Mouse (Mus musculus) limb, embryonic 12.5 days (tissue): ENCODE results near the gene Cuta. TPM values are rescaled to one million over a fixed set of nuclear protein-coding genes. Genes with fewer than 3 reads are reported as not detected.
"Not testable (repeated sequence)": the region's sequence is repeated elsewhere in the genome, so short reads cannot be mapped to it uniquely, and the experiment has no call there.

Source experiments
- ATAC-seq: fragments of 200-750 bp; cut with Nextera tagmentation; 2 replicates; pipeline ENCODE4 v1.8.0; 2017; ENCODE audit warnings: low read depth, moderate TSS enrichment; ENCODE audit not compliant: insufficient number of reproducible peaks, insufficient read depth, low FRiP score, low TSS enrichment
- H3K27ac ChIP-seq: fragments of 300-500 bp; sonication (generic); 2 replicates; pipeline ENCODE4 v1.5.1; 2016; ENCODE audit warnings: mild to moderate bottlenecking, moderate library complexity
- H3K27me3 ChIP-seq: fragments of 300-500 bp; sonication (generic); 2 replicates; pipeline ENCODE4 v1.6.1; 2016; ENCODE audit warnings: mild to moderate bottlenecking, moderate library complexity
- H3K36me3 ChIP-seq: fragments of 300-500 bp; sonication (generic); 2 replicates; pipeline ENCODE4 v1.6.1; 2016; ENCODE audit warnings: mild to moderate bottlenecking, moderate library complexity
- H3K4me1 ChIP-seq: fragments of 300-500 bp; sonication (generic); replicated peaks from 2 replicates; pipeline ENCODE4 v1.6.1; 2016
- H3K4me2 ChIP-seq: fragments of 300-500 bp; sonication (generic); 2 replicates; pipeline ENCODE4 v1.6.1; 2016; ENCODE audit warnings: mild to moderate bottlenecking, moderate library complexity
- H3K4me3 ChIP-seq: fragments of 300-500 bp; sonication (generic); replicated peaks from 2 replicates; pipeline ENCODE4 v1.5.1; 2016; ENCODE audit warnings: mild to moderate bottlenecking
- H3K9ac ChIP-seq: fragments of 300-500 bp; sonication (generic); replicated peaks from 2 replicates; pipeline ENCODE4 v1.6.1; 2016; ENCODE audit warnings: mild to moderate bottlenecking, moderate library complexity
- H3K9me3 ChIP-seq: fragments of 300-500 bp; sonication (generic); 2 replicates; pipeline ENCODE4 v1.6.1; 2016; ENCODE audit warnings: mild to moderate bottlenecking, moderate library complexity
- WGBS: fragments of 180-500 bp; shearing (Covaris S2); methylation state at CpG from one replicate; pipeline ENCODE4 v1.1.7; 2016; 5-methylcytosine and 5-hydroxymethylcytosine counted together
- polyA plus RNA-seq: library from polyadenylated mRNA; unstranded; fragments of >200 nt; fragmentation: Nextera tagmentation; extraction: Ambion mirVana; gene quantifications from 2 replicates; pipeline ENCODE4 v1.2.1, GENCODE M21; 2016

Gene Cuta
- polyA plus RNA-seq, 1 experiment from 2014 or later: 188 TPM

DNA sequence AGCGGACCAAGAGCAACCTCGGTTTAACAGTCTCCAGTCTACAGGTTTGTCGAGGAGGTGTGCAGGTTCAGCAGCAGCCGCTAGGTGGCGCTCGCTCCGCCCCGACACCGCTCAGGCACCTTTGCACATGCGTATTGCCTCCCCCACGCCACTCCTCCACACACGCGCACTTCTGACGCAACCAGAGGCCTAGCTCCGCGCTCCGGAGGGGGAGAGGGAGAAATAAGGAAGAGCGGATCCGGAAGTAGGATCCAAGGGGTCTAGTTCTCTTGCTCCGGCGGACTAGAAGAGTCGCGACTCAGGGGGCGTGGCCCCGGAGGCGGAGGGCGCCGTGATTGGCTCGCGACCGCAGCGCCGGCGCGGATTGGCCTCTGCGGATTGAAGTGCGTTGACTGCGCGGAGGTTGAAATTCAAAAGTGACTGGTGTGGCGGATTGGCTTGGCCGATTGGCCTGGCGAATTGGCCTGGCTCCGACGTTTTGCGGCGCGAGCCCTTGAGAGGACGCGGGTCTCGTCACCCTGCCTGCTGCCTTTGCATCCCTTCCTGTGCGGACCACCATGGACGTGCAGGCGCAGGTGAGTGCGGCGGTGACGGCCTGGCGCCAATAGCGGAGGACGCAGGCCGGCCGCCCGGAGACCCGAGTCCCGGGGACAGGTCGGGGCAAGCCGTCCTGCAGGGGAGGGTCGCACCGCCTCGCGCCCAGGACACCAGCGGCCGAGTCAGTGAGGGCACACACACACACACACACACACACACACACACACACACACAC, 22.5 kb downstream of the Cuta start, which contains the start of gene Kifc5b:
TSS of gene Kifc5b (plus strand) at position 381 of the 772 bp plus-strand sequence.
- peak; percentile 98 for ATAC-seq
- Histone ChIP-seq H3K27ac (peak within 1 kb of the TSS; percentile 86), H3K27me3 (no peaks in the 10 kb centered on the region), H3K9me3 (no peaks in the 10 kb centered on the region), H3K36me3 (peaks cover 13% of the 10 kb centered on the region), H3K4me3 (peak within 1 kb of the TSS; percentile 73), H3K9ac (peak within 1 kb of the TSS; percentile 76), H3K4me2 (peak within 1 kb of the TSS; percentile 66), H3K4me1 (0 out of 2 replicates have a peak, but pooled peaks cover 9% of the 10 kb centered on the region)
- WGBS: under 1% methylated on average over 70 of the region's 72 CpGs

DNA sequence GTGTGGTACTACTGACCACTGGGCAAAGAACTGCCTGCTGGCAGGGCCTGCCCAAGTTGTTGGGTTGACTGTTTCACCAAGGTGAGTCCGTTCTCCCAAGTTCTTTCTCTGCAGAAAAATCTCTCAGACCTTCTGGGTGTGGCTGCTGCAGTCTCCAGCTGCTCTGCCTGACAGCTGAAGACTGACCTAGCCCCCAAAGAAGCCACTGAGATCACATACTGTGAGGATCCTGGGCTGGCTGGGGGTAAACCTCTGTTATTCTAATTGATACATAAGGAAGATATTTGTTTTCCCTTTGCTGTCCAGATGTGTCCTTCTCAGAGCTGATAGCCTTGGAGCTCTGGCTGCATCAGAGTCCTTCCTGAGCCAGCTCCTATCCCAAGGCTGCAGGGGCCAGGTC, 24.1 kb downstream of the Cuta start:
- no peaks in the 10 kb centered on the region for H3K36me3 ChIP-seq
- no peak overlapping the region for H3K9ac ChIP-seq
- no peak overlapping the region for H3K27ac ChIP-seq
- H3K27me3 ChIP-seq: no peaks in the 10 kb centered on the region
- H3K4me2 ChIP-seq: no peak overlapping the region
- H3K9me3 ChIP-seq: no peaks in the 10 kb centered on the region
- ATAC-seq: no peak
- no peak overlapping the region for H3K4me3 ChIP-seq
- WGBS: 59% methylated on average over 1 of the region's 1 CpGs
- H3K4me1 ChIP-seq: 0 out of 2 replicates have a peak, but pooled peaks cover 9% of the 10 kb centered on the region

DNA sequence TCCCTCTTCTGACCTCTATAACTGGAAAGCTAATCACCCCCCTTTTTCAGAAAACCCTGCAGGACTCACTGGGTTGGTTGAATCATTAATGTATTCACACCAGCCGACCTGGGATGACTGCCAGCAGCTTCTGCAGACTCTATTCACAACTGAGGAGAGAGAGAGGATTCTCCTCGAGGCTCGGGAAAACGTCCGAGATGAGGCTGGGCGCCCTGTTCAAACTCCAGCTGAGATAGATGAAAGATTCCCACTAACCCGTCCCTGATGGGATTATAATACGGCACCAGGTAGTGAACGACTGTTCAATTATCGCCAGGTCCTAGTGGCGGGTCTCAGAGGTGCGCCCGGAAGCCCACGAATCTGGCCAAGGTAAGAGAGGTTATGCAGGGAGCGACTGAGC, 31.9 kb downstream of the Cuta start:
- not testable (repeated sequence) for H3K4me3 ChIP-seq, H3K4me1 ChIP-seq, H3K9ac ChIP-seq, H3K9me3 ChIP-seq, H3K27ac ChIP-seq, H3K4me2 ChIP-seq, H3K27me3 ChIP-seq, H3K36me3 ChIP-seq, ATAC-seq
- 89% methylated on average over 15 of the region's 15 CpGs for whole genome bisulfite sequencing

DNA sequence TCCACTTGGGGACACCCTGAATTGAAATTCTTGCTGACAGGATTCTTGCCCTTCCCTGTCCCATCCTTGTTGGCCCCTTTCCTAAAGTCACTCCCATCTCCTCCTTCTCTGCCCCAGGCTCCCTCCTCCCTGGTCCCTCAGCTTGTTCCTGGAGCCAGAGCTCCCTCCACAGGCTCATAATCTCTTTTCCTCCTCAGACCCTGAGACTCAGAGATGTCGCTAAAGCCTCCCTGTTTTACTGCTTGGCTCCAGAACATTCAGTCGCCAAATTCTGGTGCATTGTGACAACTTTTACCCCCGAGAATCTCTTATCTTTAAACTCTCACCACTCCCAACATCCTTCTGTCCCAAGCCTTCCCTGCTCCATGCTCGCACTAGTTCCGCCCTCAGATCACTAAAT, 35.0 kb downstream of the Cuta start:
- H3K9me3 ChIP-seq: no peaks in the 10 kb centered on the region
- H3K4me2 ChIP-seq: no peak overlapping the region
- no peaks in the 10 kb centered on the region for H3K27me3 ChIP-seq
- H3K4me3 ChIP-seq: no peak overlapping the region
- WGBS: 56% methylated on average over 5 of the region's 5 CpGs
- H3K9ac ChIP-seq: no peak overlapping the region
- no peak for ATAC-seq
- no peaks in the 10 kb centered on the region for H3K36me3 ChIP-seq
- no peak overlapping the region for H3K27ac ChIP-seq
- H3K4me1 ChIP-seq: no peaks in the 10 kb centered on the region

DNA sequence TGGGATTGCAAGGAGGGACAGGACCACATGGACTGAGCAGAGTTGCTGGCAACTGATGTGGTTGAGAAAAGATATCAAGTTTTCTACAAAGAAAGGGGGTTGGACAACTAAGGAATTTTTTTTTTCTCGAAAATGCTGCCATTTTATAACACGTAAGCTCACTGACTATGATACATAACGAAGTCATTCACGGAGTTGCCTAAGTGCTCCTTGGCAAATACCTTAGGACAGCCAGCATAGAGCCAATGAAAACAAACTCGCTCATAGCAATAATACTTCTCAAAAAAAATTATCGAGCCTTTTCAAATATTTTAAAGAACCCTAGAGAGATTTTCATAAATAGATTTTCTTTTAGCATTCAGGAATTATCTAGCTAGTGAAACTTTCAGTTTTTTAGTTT, 38.5 kb downstream of the Cuta start:
- no peak for ATAC-seq
- Histone ChIP-seq H3K27me3 (peaks cover 5% of the 10 kb centered on the region), H3K27ac (no peak overlapping the region), H3K9ac (no peak overlapping the region), H3K4me1 (no peaks in the 10 kb centered on the region), H3K36me3 (no peaks in the 10 kb centered on the region), H3K4me3 (no peak overlapping the region), H3K9me3 (no peaks in the 10 kb centered on the region), H3K4me2 (no peak overlapping the region)
- 83% methylated on average over 6 of the region's 6 CpGs for WGBS

DNA sequence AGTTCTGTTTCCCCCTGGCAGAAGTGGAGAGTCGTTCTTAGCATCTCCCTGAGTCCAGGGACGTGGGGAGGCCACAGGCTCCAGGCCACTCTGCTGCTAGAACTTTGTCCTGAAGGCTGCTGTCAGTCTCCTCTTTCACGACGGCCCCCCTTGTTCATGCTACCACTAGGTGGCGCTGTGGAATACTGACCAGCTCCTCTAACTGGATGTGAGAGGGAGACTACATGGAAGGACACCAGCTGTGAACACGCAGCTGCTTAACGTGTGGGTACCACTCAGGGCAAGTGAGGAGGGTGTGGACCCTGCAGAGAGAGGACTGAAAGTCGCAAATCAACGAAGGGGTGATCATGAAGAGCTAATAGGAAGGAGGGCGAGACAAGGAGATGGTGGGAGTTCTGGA, 43.8 kb downstream of the Cuta start:
- ATAC-seq: no peak
- Histone ChIP-seq H3K36me3 (no peaks in the 10 kb centered on the region), H3K27me3 (peaks cover 5% of the 10 kb centered on the region), H3K27ac (no peak overlapping the region), H3K4me3 (no peak overlapping the region), H3K4me1 (peaks cover 13% of the 10 kb centered on the region; the same call in 1 of the 2 replicates), H3K9ac (no peak overlapping the region), H3K9me3 (no peaks in the 10 kb centered on the region), H3K4me2 (no peak overlapping the region)
- WGBS: 13% methylated on average over 10 of the region's 10 CpGs

DNA sequence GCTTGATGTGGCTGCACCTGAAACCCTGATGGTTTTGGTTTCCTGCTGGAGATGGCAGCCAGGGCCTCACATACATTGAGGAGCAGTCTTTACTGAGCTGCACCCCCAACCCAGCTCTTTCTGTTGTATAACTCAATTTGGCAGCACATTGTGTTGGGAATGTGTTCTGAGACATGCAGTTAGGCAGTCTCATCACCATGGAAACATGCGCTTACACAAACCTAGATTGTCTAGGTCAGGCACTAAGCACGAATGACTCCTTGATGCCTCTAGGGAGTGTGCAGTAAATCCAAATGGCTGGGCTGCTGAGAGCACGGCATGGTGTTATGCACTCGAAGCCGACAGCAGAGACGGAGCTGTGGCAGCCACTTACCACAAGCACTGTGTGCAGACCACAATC, 45.0 kb downstream of the Cuta start:
- Histone ChIP-seq H3K27ac (no peak overlapping the region), H3K27me3 (peaks cover 5% of the 10 kb centered on the region), H3K9ac (no peak overlapping the region), H3K36me3 (no peaks in the 10 kb centered on the region), H3K9me3 (no peaks in the 10 kb centered on the region), H3K4me2 (no peak overlapping the region), H3K4me3 (no peak overlapping the region), H3K4me1 (peaks cover 13% of the 10 kb centered on the region; the same call in 1 of the 2 replicates)
- 83% methylated on average over 6 of the region's 6 CpGs for WGBS
- ATAC-seq: no peak

DNA sequence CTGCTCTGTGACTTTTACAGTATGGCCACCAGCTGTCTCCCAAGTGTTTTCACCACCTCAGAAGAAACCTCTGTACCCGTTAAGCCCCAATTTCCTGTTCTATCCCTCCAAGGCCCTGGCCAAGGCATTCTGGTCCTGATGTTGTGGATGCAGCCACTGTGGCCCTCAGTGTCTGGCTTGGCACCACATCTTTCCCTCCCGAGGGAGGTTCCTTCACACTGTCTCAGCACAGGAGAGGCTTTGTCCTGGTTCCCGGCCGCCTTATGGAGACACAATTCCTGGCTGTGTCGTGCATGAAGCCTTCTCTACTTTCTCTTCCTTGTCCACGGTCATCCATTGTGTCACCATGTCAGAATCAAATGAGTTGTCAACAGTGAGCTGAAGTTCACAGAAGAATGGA, 45.9 kb downstream of the Cuta start:
- H3K4me1 ChIP-seq: peaks cover 13% of the 10 kb centered on the region; the same call in 1 of the 2 replicates
- peaks cover 11% of the 10 kb centered on the region for H3K27me3 ChIP-seq
- no peaks in the 10 kb centered on the region for H3K9me3 ChIP-seq
- H3K27ac ChIP-seq: 0 out of 2 replicates have a peak overlapping the region, but pooled peaks have one; percentile 45
- ATAC-seq: no peak
- H3K9ac ChIP-seq: no peak overlapping the region
- WGBS: 69% methylated on average over 6 of the region's 6 CpGs
- no peak overlapping the region for H3K4me3 ChIP-seq
- no peak overlapping the region for H3K4me2 ChIP-seq
- no peaks in the 10 kb centered on the region for H3K36me3 ChIP-seq

DNA sequence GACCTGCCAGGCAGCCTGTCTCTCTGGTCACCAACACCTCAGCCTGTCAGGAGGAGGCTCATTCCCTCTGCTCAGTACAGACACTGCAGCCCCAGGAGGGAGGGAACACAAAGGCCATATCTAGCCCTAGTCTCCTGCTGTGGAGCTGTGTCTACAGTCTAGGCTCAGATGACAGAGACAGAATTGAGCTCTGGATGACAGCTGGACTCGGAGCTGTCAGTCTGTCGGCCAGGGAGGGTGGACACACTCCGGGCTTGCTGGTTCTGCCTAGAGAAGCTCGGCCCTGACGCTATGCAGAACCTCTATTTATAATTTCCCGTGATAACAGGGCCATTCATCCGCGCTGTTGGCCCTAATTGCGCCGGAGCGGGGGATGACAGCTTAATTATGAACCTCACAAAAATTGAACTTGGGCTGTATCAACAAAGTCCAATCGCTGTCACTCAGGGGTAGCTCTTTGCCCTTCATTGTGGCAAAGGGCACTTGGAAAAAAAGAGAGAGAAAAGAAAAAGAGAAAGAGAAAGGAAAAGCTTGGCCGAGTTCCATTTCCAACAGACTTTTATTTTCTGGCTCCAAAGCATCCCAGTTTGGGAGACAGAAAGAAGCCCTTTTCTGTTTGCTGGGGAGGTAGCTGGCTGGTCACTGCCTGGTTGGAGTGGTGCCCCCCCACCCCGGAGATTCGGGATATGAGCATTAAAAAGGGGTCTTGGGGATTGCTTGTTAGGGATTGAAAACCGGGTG, 46.6 kb downstream of the Cuta start:
- Histone ChIP-seq H3K4me2 (no peak overlapping the region), H3K27me3 (peaks cover 13% of the 10 kb centered on the region), H3K9ac (no peak overlapping the region), H3K9me3 (no peaks in the 10 kb centered on the region), H3K27ac (no peak overlapping the region), H3K4me3 (no peak overlapping the region), H3K36me3 (no peaks in the 10 kb centered on the region), H3K4me1 (peaks cover 13% of the 10 kb centered on the region; the same call in 1 of the 2 replicates)
- ATAC-seq: no peak
- WGBS: 55% methylated on average over 16 of the region's 16 CpGs

DNA sequence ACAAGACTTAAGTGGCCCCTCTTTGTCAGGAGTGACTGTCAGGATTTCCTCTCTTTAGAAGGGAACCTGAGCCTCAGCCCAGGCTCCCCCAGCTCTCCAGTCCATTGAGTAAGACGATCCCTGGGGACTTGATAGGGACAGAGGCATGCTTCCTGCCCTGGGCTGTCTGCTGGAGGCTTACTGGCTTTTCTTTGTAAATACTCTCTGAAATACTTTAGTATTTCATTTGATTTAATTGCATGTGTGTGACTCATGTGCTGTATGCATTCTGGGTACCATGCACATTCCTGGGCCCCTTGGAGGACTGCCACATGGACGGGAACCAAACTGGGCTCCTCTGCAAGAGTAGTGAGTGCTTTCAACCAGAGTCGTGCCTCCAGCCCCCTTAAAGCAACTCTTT, 51.4 kb downstream of the Cuta start:
- 30% methylated on average over 3 of the region's 3 CpGs for WGBS
- peaks cover 22% of the 10 kb centered on the region for H3K4me1 ChIP-seq
- H3K9ac ChIP-seq: no peak overlapping the region
- H3K4me2 ChIP-seq: no peak overlapping the region
- peaks cover 28% of the 10 kb centered on the region for H3K27me3 ChIP-seq
- no peak for ATAC-seq
- no peak overlapping the region for H3K4me3 ChIP-seq
- H3K27ac ChIP-seq: no peak overlapping the region
- H3K9me3 ChIP-seq: no peaks in the 10 kb centered on the region
- no peaks in the 10 kb centered on the region for H3K36me3 ChIP-seq

DNA sequence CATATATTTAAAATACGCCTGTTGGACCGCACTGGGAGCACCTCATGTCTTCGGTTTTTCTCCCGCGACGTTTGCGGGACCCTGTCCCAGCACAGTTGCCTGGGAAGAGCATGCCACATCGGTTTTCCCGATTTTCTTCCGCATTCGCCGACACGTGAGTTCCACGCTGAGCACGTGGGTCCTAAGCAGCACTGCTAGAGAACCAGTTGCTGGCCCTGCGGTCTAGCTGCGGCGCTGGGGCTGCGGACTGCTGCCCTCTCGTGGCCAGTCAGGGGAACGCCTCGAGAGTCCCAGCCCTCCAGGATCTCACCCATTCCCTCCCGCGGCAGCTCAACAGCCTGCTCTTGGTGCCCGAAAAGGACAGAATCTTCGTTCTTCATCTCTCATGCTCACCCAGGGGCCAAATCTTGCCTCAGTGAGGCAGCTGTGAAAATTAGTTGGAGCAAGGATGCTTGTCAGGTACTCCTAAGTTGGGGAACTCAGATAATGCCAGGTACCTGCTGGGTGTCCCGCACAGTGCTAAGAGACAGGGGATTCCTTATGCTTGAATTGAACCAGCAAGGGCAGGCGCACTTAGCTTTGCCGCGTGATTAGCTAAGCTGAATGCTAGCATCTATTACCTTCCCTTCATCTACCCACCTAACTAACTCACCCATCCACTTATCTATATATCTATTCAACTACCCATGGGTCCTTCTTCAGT, 53.2 kb downstream of the Cuta start:
- ATAC-seq: peak; percentile 66
- H3K27ac ChIP-seq: no peak overlapping the region
- H3K9ac ChIP-seq: no peak overlapping the region
- no peaks in the 10 kb centered on the region for H3K9me3 ChIP-seq
- peaks cover 28% of the 10 kb centered on the region for H3K27me3 ChIP-seq
- 10% methylated on average over 30 of the region's 30 CpGs for WGBS
- peak overlapping the region; percentile 65 for H3K4me2 ChIP-seq
- peak overlapping the region; percentile 41 for H3K4me3 ChIP-seq
- peaks cover 15% of the 10 kb centered on the region for H3K4me1 ChIP-seq
- no peaks in the 10 kb centered on the region for H3K36me3 ChIP-seq
